ENCODE assay signal across 9 mouse cellular contexts in genomic region chr10:127570384-127570783, GRCm38 (mm10). TPM values are rescaled to one million over a fixed set of nuclear protein-coding genes. Genes with fewer than 3 reads are reported as not detected.
DNase-seq lines count a peak whose midpoint lies in the region; ATAC-seq and TF ChIP-seq lines count a peak whose summit lies in the region.
"Had no signal": no experiment of that assay in that cellular context is flagged by ENCODE, and none has a peak within 500 bp of the region (broad histone marks: within the 10 kb centered on the region; RNA-seq: fewer than 3 reads in every experiment).

No protein-coding gene starts in this region.

- no peak for TF ChIP-seq CTCF in layer of hippocampus, adult 2 months (conservative IDR thresholded peaks at IDR 0.05)

- no peaks in the 10 kb centered on the region for H3K9me3 ChIP-seq in liver, embryonic 13.5 days (replicated peaks)

- H3K4me1 ChIP-seq in liver, embryonic 13.5 days (replicated peaks), result peaks cover 23% of the 10 kb centered on the region

- DNase-seq in layer of hippocampus, adult 2 months (ENCODE audit: low spot score in 2 of 2), result no peak
- no peak for DNase-seq in layer of hippocampus, postnatal 25 days (ENCODE audit: extremely low spot score in 1 of 2, low spot score in 1 of 2)
- DNase-seq in c-Kit-negative CD71-positive TER-119-positive erythroid progenitor cells, embryonic 14.5 days (ENCODE audit: low read depth, low spot score), result peak; percentile 28
- peak; percentile 59 for DNase-seq in liver, embryonic 13.5 days
- DNase-seq in spleen, postnatal 14 days (ENCODE audit: low spot score in 2 of 2), result peak; percentile 26 to 41
- DNase-seq in layer of hippocampus, postnatal 10 days (ENCODE audit: low spot score in 2 of 2), result no peak
- no peak for DNase-seq in thymus, adult 18-20 months
- DNase-seq: cerebellum, adult 9-11 months had no signal

- 12% methylated on average over 6 of the region's 6 CpGs for WGBS in liver, embryonic 13.5 days (ENCODE audit: insufficient replicate concordance)

- H3K4me2 ChIP-seq in liver, embryonic 13.5 days, result peak overlapping the region; percentile 29

- H3K27ac ChIP-seq in layer of hippocampus, adult 2 months, result 0 out of 2 replicates have a peak overlapping the region, but pooled peaks have one; percentile 18
- H3K27ac ChIP-seq in liver, embryonic 13.5 days, result peak overlapping the region; percentile 83

- H3K4me3 ChIP-seq in layer of hippocampus, adult 2 months, result no peak overlapping the region
- no peak overlapping the region for H3K4me3 ChIP-seq in liver, embryonic 13.5 days (replicated peaks)

- H3K27me3 ChIP-seq in liver, embryonic 13.5 days, result peaks cover 11% of the 10 kb centered on the region; the same call in 1 of the 2 replicates

- peak; percentile 92 for ATAC-seq in liver, embryonic 13.5 days (ENCODE audit: low read depth)
- ATAC-seq in frontal cortex, adult (ENCODE audit: low TSS enrichment), result no peak

- peaks cover 68% of the 10 kb centered on the region for H3K36me3 ChIP-seq in liver, embryonic 13.5 days

- H3K9ac ChIP-seq in liver, embryonic 13.5 days, result no peak overlapping the region

RNA-seq across cellular contexts. Expression of gene Nxph4, which starts 36.0 kb away (rescaled TPM):
- total RNA-seq in layer of hippocampus, adult 2 months (2021), result 1 to 10 TPM; 1.2 to 1.6 TPM
- total RNA-seq in layer of hippocampus, postnatal 25 days (2021), result 1 to 10 TPM; 1.9 to 2.1 TPM
- 0.13 TPM in 2 replicates for polyA plus RNA-seq in liver, embryonic 13.5 days (2015; fragmentation: Nextera tagmentation; extraction: Ambion mirVana)
- total RNA-seq in layer of hippocampus, postnatal 10 days (2021), result 1 to 10 TPM; 5.2 to 6.5 TPM

RNA-seq across cellular contexts. Expression of gene Shmt2, which starts 48.1 kb away (rescaled TPM):
- 10 to 100 TPM; 25.4 to 27.6 TPM for total RNA-seq in layer of hippocampus, adult 2 months (2021)
- 10 to 100 TPM; 29.5 to 31.8 TPM for total RNA-seq in layer of hippocampus, postnatal 25 days (2021)
- polyA plus RNA-seq in liver, embryonic 13.5 days (2015; fragmentation: Nextera tagmentation; extraction: Ambion mirVana), result 133 and 142 TPM in 2 replicates
- 10 to 100 TPM; 36.2 to 36.3 TPM for total RNA-seq in layer of hippocampus, postnatal 10 days (2021)

RNA-seq across cellular contexts. Expression of gene Lrp1, which starts 50.6 kb away (rescaled TPM):
- 100 to 1,000 TPM; 288 to 310 TPM for total RNA-seq in layer of hippocampus, adult 2 months (2021)
- total RNA-seq in layer of hippocampus, postnatal 25 days (2021), result 100 to 1,000 TPM; 259 to 316 TPM
- 15.1 and 16.9 TPM in 2 replicates for polyA plus RNA-seq in liver, embryonic 13.5 days (2015; fragmentation: Nextera tagmentation; extraction: Ambion mirVana)
- 100 to 1,000 TPM; 263 to 291 TPM for total RNA-seq in layer of hippocampus, postnatal 10 days (2021)

RNA-seq across cellular contexts. Expression of gene Ndufa4l2, which starts 55.6 kb away (rescaled TPM):
- 1 to 10 TPM; 3.5 to 3.7 TPM for total RNA-seq in layer of hippocampus, adult 2 months (2021)
- 1 to 10 TPM; 4.1 to 6.7 TPM for total RNA-seq in layer of hippocampus, postnatal 25 days (2021)
- polyA plus RNA-seq in liver, embryonic 13.5 days (2015; fragmentation: Nextera tagmentation; extraction: Ambion mirVana), result 1.9 and 2.8 TPM in 2 replicates
- 1 to 10 TPM; 6.8 to 7.9 TPM for total RNA-seq in layer of hippocampus, postnatal 10 days (2021)

Comparison
In these comparisons a context has a peak if more than half of its experiments do, and no peak if none do; other contexts are left out.
1. DNase-seq: peak in c-Kit-negative CD71-positive TER-119-positive erythroid progenitor cells, embryonic 14.5 days (single experiment), liver, embryonic 13.5 days (single experiment) and spleen, postnatal 14 days (2 of 2); none in layer of hippocampus, adult 2 months (0 of 2), layer of hippocampus, postnatal 25 days (0 of 2), layer of hippocampus, postnatal 10 days (0 of 2) and thymus, adult 18-20 months (0 of 2).